Mouse (Mus musculus) right cerebral cortex, postnatal 25 days (tissue): ENCODE results near the gene Efna5.

Experiments used
- DNase-seq: peaks from one replicate; pipeline ENCODE4 v3.0.0; 2022

Efna5 gene

DNA sequence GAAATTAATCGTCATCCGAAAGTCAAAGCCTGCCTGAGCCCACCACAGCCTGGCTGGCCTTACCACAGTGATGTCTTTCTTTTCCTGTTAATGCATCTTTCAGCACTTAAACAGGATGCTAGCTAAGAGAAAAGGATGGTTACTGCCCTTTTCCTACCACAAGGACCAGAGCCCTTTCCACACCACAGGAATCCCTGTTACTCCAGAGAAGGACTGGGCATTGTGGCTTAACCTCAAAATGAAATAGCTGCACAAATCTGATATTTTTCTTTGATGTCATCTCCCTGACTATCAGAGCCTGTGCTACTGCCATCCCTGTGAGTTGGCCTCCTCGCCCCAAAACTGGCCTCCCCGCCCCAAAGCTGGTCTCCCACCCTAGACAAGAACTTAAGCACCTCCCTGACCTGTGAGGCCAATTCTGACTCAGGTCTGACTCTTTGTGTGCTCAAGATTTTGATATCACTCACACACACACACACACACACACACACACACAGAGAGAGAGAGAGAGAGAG, 189.9 kb downstream of the Efna5 start:
- no peak for DNase-seq

DNA sequence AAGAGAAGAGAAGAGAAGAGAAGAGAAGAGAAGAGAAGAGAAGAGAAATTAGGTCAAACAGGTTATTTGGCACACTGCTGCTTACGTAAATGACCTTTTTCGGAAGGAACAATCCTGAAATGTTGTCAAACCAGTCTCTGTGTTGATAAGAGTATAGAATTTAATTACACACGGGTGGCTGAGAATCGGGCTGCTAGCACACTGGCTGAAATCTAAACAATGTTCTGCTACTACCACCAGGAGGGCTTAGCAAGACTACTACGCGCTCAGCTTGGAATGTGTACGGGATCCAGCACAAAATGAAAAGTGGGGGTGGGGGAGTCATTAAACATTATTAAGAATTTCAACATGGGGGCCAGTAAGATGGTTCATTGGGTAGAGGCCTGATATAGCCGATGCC, 190.9 kb downstream of the Efna5 start:
- no peak for DNase-seq

DNA sequence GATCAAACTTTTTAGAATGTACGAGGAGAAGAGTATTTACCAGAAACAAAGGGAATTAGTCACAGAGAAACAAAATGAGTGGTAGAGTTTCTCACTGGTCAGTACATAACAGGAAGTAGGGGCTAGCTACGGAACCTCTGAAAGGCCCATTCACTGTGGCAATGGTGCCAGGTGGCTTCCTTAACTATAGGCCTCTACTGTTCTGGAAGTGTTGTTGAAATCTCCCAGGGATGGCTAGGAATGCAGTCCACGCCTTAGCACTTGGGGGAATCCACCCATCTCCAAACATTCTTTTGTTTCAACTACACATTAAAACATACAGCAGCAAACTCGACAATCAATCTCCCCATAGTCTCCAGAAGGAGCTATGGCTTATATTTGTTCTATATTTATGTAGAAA, 191.5 kb downstream of the Efna5 start:
- no peak for DNase-seq

DNA sequence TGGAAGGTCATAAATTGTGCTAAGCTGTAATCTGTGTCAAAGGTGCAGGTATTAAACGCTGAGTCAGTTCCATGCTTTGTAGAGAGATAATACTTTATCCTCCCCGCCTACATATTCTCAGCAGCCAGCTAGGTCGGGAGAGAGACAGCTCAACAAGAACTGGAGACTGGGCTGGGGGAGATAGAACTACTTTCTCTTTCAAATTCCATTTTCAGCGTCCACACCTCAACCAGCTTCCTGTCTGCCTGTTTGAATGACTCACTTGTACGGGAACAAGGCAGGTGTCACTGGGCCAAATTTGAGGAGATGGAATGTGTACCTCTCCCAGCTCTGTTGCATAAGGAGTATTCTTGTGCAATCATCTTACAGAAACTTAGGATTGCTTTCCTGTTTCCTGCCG, 193.7 kb downstream of the Efna5 start:
- DNase-seq = no peak

DNA sequence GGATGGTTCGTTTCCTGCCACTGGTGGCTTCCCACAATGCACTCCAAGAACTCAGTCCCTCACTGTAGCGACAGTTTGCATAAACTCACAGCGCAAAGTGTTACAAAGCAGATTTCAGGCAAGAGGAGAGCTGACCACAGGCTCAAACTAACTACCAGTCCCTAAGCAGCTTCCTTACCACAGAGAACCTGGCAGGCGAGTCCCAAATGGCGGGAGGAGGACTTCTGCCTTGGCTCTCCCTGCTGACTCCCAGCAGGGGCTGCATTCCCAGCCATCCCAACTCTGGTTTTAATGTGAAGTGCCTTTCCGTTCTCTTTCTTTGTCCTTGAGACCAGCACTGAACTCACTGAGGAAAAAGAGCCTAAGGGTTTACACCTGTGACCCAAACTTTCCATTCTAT, 195.9 kb downstream of the Efna5 start:
- DNase-seq = no peak

DNA sequence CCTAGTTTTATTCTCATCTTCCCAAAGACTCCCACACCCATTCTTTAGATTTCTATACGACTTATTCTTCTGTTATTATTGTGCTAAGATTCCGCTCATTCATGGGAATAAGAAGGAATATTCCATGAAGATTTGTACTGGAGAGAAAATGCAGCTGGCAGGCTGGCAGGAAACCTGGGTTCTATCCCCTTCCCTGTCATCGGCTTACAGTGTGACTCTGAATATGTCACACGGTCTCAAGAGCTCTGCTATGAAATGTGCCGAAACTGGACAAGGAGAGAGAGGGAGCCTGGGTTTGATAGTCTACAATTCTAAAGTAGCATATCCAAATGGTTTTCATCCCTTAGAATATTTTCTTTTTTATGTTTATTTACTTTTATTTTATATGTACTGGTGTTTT, 198.0 kb downstream of the Efna5 start:
- DNase-seq = no peak

DNA sequence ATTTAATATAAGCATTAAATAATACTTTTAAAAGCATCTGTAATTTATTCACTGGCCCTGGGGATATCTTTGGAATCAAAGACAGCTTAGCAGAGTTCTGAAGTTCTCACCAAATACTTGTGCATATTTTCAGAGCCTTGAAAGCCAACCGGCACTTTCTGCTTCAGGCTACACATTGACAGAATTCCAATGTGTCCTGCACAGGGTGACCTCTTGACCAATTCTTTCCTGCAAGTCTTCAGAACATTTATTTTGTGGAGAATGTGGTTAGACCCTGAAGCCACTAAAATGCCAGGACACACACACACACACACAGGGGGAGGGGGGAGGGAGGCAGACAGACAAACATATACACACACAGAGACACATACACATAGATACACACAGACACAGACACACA, 199.4 kb downstream of the Efna5 start:
- DNase-seq = no peak

DNA sequence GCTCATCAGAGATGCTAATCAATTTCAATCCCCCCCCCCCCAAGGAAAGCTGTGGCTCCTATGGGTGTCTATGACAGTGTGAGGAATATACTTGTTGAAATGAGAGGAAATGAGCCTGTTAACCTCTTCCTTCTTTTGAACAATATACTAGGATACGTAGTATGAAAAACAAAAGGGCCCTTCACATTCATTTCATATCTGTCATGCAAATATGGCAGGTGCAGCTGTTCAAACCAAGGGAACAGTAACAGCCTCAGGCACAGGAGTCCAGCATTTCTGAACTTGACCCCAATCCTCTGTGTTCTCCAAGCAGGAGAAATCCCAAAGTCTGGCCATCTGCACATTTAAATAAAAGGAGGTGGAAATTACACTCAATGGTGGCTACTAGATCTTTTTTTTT, 200.4 kb downstream of the Efna5 start:
- DNase-seq = no peak

DNA sequence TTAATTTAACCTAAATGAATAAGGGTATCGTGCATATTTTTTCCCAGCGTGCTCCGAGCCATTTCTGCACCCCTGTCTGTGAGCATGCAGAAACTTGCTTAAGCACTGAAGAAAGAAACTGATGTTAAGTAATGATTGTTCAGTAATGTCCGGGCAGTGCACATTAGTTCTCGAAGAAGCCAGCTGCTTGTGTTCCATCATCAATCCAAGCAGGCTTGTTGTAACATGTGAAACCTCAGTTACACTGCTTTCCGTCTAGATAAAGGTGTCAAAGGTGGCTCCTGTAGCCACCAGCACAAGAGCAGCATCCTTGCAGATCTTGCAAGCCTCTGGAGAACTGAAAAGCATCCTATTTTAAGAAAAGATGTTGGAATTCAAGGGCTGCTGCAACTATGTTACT, 204.3 kb downstream of the Efna5 start:
- DNase-seq = no peak

DNA sequence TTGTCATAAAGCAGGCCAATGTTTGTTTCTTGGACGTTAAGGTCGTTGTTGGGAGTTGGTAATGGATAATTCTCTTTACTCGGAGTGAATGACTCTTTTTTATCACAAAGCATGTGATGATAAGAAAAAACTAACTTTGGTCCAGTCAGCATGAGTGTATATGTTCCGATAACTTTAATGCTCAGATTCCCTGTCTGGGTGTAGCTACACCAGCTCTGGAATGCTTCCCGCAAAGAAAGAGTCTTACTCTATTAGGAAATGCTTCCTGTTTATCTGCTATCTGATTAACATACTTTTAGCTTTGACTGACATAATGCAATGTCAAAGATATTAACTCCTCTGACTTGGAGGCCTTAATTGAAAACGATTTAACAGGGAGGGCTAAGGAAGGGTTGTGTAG, 204.7 kb downstream of the Efna5 start:
- no peak for DNase-seq

DNA sequence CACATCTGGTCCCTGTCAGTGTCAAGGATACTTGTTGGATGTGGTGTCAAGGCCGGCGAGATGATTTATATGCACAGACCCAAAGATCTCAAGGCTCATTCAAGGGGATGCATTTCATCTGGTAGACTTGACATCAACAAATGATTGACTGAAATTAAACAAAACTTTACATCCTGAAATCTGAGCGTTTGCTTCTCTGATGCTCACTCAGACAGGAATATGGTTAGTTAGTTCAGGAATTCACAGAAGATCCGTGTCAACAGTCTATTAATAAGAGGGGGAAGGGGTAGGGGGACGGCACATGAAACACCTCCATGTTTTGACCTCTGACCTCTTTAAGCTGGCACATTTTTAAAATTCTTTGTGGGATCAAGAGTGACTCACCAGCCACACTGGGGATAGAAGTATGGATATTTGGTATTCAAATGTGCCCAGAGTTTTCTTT, 205.3 kb downstream of the Efna5 start:
- no peak for DNase-seq

DNA sequence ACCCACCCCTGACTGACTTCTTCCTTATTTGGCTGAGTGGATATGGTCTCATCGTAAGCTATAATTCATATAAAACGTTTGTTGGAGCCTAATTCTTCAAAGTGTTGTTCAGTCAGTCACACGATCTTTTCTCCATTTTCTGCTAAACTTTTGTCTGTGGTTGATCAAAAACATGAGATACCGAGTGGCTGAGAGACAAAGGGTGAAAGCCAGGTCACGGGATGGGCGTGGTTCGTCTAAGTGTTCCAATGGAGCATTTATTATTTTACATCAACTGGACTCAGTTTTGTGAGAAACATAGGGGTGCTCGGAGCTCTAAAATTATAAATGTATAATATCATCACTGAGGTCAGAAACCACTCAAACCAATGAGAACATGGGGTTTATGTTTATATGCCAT, 209.0 kb downstream of the Efna5 start:
- DNase-seq = no peak

DNA sequence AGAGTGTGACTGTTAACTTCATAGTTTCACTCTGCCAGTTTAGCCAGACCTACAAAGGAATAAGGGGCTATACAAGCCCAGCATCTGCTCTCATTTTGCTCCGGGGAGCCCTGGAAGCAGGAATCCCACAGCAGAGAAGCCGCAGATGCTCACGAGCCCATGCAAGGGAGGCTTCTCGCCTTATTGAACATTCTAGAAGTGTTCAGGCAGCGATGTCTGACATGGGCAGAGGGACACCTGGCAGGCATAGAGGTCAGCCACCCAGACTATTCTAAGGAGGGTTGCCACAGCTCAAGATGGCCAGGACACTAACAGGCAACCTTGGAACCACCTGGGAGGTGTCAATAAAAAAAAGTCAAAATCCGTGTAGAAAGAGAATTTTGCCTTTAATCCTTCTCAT, 214.4 kb downstream of the Efna5 start:
- no peak for DNase-seq

DNA sequence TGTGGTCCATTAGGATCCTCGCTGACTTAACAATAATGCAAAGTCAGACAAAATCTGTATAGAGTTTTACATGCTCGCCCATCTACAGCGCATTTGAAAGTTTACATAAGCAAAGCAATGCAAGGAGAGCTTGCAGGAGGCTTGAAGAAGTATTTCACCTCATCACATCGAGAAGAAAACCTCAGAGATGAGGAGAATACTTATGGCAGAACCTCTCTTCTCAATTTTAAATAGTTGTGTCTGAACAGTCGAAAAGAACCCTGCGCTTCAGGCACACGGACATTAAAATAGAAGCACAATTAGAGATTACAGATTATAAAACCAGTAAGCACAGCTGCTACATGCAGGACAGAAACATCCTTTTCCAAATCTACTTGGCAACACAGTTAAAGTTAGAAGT, 215.3 kb downstream of the Efna5 start:
- DNase-seq = no peak

DNA sequence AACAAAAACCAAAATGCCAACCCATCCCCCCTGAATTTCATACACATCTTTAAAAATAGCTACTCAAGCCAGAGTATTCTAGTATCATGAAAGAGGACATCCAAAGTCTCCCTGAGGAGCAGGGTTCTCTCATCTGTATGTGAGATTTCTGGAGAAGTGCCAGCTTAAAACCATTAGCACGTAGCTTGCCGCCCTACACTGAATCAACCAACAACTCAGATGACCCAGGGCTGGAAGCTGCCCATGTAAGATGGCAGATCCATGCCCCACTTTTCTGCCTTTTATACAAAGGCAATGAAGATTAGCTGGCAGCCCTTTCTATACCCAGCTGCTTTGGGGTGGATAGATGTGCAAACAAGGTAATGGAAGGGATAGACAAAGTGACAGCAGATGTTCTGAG, 216.4 kb downstream of the Efna5 start:
- no peak for DNase-seq

DNA sequence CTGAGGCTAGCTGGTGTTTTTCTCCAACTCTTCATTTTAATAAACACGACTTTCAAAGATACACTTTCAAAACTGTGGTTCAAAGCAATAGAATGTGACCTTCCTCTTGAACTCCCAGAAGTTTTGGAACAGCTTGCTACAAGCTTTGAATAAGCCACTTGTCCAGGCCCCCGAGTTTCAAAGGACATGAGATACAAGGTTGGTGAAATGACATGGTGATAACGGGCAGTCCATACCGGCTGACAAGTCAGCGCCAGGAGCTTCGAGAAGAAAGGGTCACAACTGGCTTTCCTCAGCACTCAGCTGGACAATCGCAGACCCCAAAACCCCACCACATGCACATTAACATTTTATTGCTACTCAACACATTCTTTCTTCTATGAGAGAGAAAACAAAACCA, 219.3 kb downstream of the Efna5 start:
- DNase-seq = no peak

DNA sequence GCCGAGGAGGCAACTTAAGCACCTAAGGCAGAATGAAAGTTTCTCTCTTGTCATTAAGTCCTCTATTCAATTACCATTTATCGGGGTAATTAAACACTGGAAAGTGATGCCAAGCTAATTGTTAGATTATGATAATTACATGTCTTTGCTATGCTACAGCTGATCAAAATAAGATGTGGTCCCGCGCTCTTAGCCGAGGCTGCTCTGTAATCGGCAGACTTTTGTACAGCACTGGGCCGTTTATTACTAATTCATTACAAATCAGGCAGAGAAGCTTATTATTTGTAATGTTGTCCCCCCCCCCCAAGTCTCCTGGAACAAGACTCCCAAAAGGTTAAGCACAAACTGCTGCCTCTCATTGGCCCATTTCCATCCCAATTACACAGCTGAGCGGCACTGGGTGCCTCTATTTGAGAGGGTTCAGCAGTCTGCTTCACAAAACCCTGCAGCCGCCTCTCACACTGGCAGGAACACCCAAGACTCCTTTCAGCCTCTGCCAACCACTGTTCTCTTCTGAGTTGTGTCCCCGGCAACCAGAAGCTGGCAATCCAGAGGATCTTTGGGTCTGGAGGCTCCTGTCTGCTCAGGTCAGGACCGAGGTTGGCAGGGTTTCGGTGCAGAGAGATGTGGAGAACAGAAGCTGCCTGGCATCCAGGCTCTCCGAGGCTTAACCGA, 221.5 kb downstream of the Efna5 start:
- peak; percentile 47 for DNase-seq

DNA sequence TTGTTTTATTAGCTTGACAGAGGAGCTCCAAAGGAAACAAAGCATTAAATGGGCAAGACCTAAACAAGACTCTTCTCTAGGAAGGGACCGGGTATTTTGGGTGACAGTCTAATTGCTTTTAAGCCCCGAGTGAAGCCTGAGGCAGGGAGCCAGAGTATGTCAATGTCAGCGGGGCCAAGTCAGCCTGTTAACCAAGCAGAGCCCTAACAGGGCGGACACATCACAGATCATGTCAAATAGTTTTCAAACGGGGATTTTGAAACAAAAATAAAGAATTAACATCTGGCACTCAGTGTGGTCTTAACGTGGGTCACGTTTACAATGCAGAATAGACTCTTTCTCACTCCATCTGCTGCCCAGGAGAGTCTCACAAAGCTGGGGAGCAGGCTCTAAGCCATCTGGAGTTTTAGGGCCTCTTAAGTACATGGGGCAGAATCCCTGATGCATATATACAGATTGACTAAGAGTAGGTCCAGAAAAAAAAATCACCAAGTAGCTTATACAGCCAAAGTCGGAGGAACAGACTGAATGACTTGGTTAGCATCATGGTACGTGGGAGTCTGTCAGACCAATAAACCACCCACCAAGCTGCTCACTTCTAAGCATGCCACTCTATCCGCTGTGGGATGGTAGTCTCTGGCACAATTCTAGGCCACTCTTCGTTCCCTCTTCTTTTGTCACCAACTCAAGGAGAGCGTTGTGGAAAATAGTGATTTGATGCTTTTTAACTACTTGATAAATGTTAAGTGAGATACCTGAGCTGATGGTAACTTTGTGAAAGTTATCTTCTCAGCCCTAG, 223.1 kb downstream of the Efna5 start:
- DNase-seq = no peak

DNA sequence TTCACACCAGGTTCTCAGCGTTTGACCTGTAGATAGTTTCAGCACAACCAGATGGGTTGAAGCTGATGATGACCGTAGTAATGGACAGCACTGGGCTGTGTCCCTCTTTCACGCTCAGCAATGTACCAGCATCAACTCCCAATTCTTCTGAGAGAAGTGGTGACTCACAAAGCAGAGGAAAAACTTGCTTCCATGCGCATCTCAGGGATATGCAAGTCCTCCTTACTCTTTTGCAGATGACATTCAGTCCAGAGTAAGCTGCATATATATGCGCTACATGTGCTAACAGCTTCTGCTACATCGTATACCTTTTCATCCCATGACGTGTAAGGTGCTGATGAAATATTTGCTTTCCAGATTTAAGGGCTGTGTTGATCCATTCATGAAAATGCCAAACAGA, 224.1 kb downstream of the Efna5 start:
- no peak for DNase-seq

DNA sequence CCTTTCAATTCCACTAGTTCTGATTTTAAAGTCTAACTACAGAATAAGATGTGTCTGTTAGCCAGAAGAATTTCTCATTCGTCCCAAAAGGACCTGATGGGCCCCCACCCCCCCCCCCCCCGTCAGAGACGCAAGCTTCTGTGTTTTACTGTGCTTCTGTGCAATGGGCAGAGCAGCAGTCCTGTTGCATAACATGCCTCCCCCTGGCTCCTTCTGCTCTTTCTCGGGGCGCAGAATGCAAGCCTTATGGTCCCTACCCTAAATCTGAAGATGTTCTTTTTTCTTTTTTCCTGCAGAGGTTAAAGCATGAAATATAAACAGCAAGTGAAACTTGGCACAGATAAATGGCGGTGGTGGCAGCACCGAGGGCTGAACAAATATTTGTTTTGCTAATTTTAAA, 224.5 kb downstream of the Efna5 start:
- peak; percentile 36 for DNase-seq

DNA sequence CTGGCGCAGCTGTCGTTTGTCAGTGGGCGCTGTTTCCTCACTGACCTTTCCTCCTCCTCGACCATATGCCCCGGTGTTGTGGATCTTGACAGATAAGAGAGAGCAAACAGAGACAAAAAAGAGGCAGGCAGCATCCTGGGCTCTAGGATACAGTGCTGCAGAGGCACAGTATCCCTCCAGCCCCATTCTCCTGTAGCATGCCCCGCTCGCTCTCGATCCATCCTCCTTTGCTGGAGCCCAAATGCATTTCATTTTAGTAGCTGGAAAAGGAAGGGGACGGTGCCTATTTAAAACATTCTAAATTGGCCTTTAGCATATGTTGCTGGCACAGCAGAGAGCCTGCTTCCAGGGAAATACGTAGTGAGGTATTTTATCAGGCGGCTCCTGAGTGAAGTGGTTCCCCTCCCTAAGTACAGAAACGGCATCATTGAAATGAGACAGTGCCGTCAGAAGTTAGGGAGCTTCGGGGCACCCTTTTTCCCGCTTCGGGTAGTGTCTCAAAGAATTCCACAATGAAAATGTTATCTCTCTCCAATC, 225.2 kb downstream of the Efna5 start:
- peak; percentile 45 for DNase-seq

DNA sequence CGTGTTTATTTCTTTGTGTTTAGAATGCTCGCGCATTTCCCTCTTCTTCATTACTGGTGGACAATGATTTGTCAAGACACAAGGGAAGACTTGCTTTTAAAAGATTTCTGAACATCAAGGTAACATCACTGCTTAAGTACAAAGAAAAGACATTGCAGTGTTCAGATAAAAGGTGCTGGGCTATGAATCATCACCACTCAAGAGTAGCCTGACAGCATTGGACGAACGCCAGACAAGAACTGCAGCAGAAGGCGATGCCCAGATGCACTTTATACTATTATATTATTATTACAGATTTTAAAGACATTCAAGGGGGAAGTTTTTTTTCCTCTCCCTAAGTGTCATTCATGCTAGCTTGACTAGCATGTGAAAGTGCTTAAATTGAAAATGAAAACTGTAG, 228.7 kb downstream of the Efna5 start:
- DNase-seq = no peak

DNA sequence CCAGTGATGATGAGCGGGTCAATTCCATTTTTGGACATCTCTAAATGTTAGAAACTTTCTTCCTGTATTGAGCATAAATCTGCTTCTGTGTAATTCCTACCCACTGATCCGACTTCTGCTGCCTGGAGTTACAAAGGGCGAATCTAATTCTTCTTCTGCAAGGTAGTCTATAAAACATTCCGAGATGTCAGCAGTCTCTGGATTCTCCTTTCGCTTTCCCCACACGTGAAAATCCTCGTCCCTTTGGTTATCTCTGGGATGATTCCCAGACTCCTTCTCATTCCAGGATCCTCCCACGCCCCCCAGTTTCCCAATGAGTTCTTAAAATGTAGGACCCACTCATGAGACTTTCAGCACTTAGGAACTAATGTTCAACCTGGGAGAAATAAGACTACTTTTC, 229.4 kb downstream of the Efna5 start:
- no peak for DNase-seq

DNA sequence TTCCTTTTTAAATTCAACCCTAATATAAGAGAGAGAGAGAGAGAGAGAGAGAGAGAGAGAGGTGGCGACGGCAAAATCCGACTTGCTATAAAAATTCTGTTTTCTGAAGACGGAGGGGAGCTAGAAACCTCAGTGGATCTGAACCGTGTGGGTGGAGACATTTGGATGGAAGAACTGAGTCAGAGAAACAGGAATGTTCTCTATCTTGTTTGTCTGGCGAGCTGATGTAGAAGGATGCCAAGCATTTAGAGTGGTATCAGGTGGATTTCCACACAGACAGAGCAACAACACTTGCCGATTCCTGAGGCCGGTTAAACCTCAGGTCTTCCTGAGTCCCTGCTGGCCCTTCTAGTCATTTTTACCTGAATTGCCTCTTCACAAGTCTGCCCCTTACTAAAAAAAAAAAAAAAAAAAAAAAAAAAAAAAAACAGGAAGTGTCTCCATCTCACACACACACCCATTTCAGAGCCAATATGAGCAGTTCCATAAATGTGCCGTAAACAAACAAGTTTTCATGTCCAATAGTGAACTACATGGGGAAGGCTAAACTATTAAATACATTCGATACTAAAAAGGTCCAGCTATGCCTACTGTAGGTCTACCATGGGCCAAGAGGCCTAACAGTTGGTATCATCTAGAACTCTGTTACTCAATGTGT, 231.7 kb downstream of the Efna5 start:
- DNase-seq = no peak
